Mouse (Mus musculus) midbrain, embryonic 13.5 days (tissue): ENCODE measurements at regions not wholly inside any gene's neighbourhood (a gene's known extent, or its start where the extent isn't known, plus 50 kb on each side); places are given as distances from the start of the nearest gene placed in this dataset.
A peak's percentile ranks its signal among the peaks of the same experiment; 100 is the strongest.

Experiments used
- ATAC-seq: fragments of 200-750 bp; cut with Nextera tagmentation; 2 replicates; pipeline ENCODE4 v1.8.0; 2017; ENCODE audit warnings: mild to moderate bottlenecking, moderate TSS enrichment, moderate library complexity
- H3K27ac ChIP-seq: fragments of 300-500 bp; sonication (generic); 2 replicates; pipeline ENCODE4 v1.5.1; 2015; ENCODE audit warnings: inconsistent platforms, mild to moderate bottlenecking, moderate library complexity
- H3K27me3 ChIP-seq: fragments of 300-500 bp; sonication (generic); 2 replicates; pipeline ENCODE4 v1.6.1; 2015; ENCODE audit warnings: mild to moderate bottlenecking, inconsistent platforms
- H3K36me3 ChIP-seq: fragments of 300-500 bp; sonication (generic); 2 replicates; pipeline ENCODE4 v1.6.1; 2015; ENCODE audit warnings: mild to moderate bottlenecking, inconsistent platforms
- H3K4me1 ChIP-seq: fragments of 300-500 bp; sonication (generic); replicated peaks from 2 replicates; pipeline ENCODE4 v1.6.1; 2015; ENCODE audit warnings: inconsistent platforms
- H3K4me2 ChIP-seq: fragments of 300-500 bp; sonication (generic); replicated peaks from 2 replicates; pipeline ENCODE4 v1.6.1; 2015; ENCODE audit warnings: moderate library complexity, mild to moderate bottlenecking, inconsistent platforms
- H3K4me3 ChIP-seq: fragments of 300-500 bp; sonication (generic); replicated peaks from 2 replicates; pipeline ENCODE4 v1.5.1; 2015; ENCODE audit warnings: mild to moderate bottlenecking, inconsistent platforms
- H3K9ac ChIP-seq: fragments of 300-500 bp; sonication (generic); replicated peaks from 2 replicates; pipeline ENCODE4 v1.6.1; 2015; ENCODE audit warnings: mild to moderate bottlenecking, inconsistent platforms
- H3K9me3 ChIP-seq: fragments of 300-500 bp; sonication (generic); 2 replicates; pipeline ENCODE4 v1.6.1; 2016; ENCODE audit warnings: mild to moderate bottlenecking, inconsistent platforms
- WGBS: fragments of 180-500 bp; shearing (Covaris S2); methylation state at CpG from one replicate; pipeline ENCODE4 v1.1.7; 2015; 5-methylcytosine and 5-hydroxymethylcytosine counted together

DNA sequence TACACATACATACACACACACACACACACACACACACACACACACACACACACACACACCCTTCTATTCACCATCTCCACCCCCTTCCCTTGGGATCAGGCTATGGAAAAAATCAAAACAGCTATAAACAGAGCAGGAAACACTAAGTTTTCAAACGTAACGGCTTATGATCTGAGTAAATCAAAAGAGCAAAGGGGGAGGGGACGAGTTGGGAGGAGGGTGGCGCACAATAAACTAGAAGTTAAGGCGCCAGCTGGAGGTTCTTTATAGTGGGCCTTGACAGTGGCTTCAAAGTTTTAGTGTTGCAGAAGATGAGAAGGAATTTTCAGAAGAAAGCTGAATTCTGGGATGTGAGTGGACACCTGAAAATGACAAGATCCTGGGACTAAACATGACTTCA lies 116.4 kb upstream of the Sash1 start:
- no peak overlapping the region for H3K4me3 ChIP-seq
- 75% methylated on average over 5 of the region's 5 CpGs for WGBS

GRCm38 (mm10) chr10:8998758-8999398 lies 113.0 kb upstream of the Sash1 start:
- no peak overlapping the region for H3K27ac ChIP-seq
- H3K4me1 ChIP-seq: peaks cover 12% of the 10 kb centered on the region; the same call in 1 of the 2 replicates
- no peaks in the 10 kb centered on the region for H3K27me3 ChIP-seq
- H3K9ac ChIP-seq: no peak overlapping the region
- H3K4me3 ChIP-seq: no peak overlapping the region
- no peaks in the 10 kb centered on the region for H3K9me3 ChIP-seq
- WGBS: 43% methylated on average over 5 of the region's 5 CpGs
- no peaks in the 10 kb centered on the region for H3K36me3 ChIP-seq
- ATAC-seq: peak; percentile 58; the same call in 1 of the 2 replicates
- no peak overlapping the region for H3K4me2 ChIP-seq

More for the DNA sequence above, 116.4 kb upstream of the Sash1 start:
- Histone ChIP-seq H3K36me3 (no peaks in the 10 kb centered on the region), H3K4me1 (peaks cover 12% of the 10 kb centered on the region; the same call in 1 of the 2 replicates), H3K27me3 (no peaks in the 10 kb centered on the region), H3K4me2 (no peak overlapping the region), H3K9me3 (no peaks in the 10 kb centered on the region), H3K27ac (no peak overlapping the region), H3K9ac (no peak overlapping the region)
- no peak for ATAC-seq

DNA sequence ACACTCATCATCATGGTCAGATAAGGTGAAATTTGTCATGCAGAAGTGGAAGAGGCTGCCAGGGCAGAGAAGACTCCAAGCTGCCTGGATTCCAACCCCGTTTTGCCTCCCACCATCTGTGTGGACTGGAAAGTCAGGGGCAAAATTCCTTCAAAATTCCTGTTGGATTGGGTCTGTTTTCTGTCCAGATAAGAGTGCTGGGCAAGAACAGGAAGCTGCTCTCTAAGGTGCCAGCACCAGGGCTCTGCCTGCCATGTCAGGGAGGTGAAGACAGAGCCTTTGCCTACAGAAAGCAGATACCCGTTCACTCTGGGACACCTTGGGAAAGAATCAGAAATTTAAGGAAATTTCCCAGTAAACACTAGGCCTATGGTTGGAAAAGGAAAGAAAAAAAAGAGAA lies 112.5 kb upstream of the Sash1 start:
- WGBS: 81% methylated on average over 2 of the region's 2 CpGs
- H3K4me3 ChIP-seq: no peak overlapping the region
- no peak overlapping the region for H3K4me2 ChIP-seq
- H3K9ac ChIP-seq: no peak overlapping the region
- no peaks in the 10 kb centered on the region for H3K27me3 ChIP-seq
- peaks cover 12% of the 10 kb centered on the region; the same call in 1 of the 2 replicates for H3K4me1 ChIP-seq
- no peak for ATAC-seq
- H3K36me3 ChIP-seq: no peaks in the 10 kb centered on the region
- no peaks in the 10 kb centered on the region for H3K9me3 ChIP-seq
- no peak overlapping the region for H3K27ac ChIP-seq

GRCm38 (mm10) chr10:8995097-8995496 lies 109.2 kb upstream of the Sash1 start:
- no peak overlapping the region for H3K4me2 ChIP-seq
- H3K4me1 ChIP-seq: peaks cover 14% of the 10 kb centered on the region; the same call in 1 of the 2 replicates
- no peak for ATAC-seq
- H3K27me3 ChIP-seq: no peaks in the 10 kb centered on the region
- H3K27ac ChIP-seq: no peak overlapping the region
- WGBS: 78% methylated on average over 3 of the region's 3 CpGs
- H3K9ac ChIP-seq: no peak overlapping the region
- H3K36me3 ChIP-seq: no peaks in the 10 kb centered on the region
- no peaks in the 10 kb centered on the region for H3K9me3 ChIP-seq
- H3K4me3 ChIP-seq: no peak overlapping the region

DNA sequence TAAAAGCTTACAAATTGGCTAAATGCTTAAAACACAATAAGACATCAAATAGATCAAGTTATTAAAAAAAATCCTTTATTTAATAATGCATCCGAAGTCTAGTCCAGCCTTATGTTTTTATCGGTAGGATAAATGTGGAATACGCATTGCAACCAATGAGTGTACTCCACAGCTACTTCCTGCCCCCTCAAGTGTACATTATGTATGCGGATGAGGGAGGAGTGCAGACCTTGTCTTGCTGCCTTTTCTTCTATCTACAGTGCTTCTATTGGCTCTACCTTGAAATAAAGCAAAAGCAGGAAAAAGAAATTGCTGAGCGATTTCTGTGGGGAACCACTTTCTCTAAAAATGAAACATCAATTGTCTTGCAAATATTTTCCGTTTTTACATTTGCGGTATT lies 100.5 kb upstream of the Sash1 start:
- 71% methylated on average over 7 of the region's 7 CpGs for WGBS
- H3K36me3 ChIP-seq: no peaks in the 10 kb centered on the region

GRCm38 (mm10) chr10:8983347-8983746 lies 97.5 kb upstream of the Sash1 start:
- Histone ChIP-seq H3K4me3 (no peak overlapping the region), H3K4me1 (peaks cover 8% of the 10 kb centered on the region; the same call in 1 of the 2 replicates), H3K36me3 (no peaks in the 10 kb centered on the region), H3K27ac (no peak overlapping the region), H3K9me3 (no peaks in the 10 kb centered on the region), H3K4me2 (no peak overlapping the region), H3K27me3 (no peaks in the 10 kb centered on the region), H3K9ac (no peak overlapping the region)
- ATAC-seq: no peak
- WGBS: 90% methylated on average over 4 of the region's 4 CpGs

More for the DNA sequence above, 100.5 kb upstream of the Sash1 start:
- no peaks in the 10 kb centered on the region for H3K9me3 ChIP-seq
- no peak overlapping the region for H3K4me3 ChIP-seq
- no peak overlapping the region for H3K9ac ChIP-seq
- no peak overlapping the region for H3K27ac ChIP-seq
- H3K4me1 ChIP-seq: peaks cover 8% of the 10 kb centered on the region; the same call in 1 of the 2 replicates
- H3K27me3 ChIP-seq: no peaks in the 10 kb centered on the region
- ATAC-seq: no peak
- peak overlapping the region; percentile 3; the same call in 1 of the 2 replicates for H3K4me2 ChIP-seq

- Histone ChIP-seq H3K4me1 (no peaks in the 10 kb centered on the region), H3K27me3 (no peaks in the 10 kb centered on the region), H3K27ac (no peak overlapping the region), H3K36me3 (no peaks in the 10 kb centered on the region), H3K9ac (no peak overlapping the region), H3K9me3 (no peaks in the 10 kb centered on the region), H3K4me3 (no peak overlapping the region), H3K4me2 (no peak overlapping the region)
- no peak for ATAC-seq
- WGBS: 80% methylated on average over 1 of the region's 1 CpGs
Observed at GRCm38 (mm10) chr10:8980568-8980967, 94.7 kb upstream of the Sash1 start.

DNA sequence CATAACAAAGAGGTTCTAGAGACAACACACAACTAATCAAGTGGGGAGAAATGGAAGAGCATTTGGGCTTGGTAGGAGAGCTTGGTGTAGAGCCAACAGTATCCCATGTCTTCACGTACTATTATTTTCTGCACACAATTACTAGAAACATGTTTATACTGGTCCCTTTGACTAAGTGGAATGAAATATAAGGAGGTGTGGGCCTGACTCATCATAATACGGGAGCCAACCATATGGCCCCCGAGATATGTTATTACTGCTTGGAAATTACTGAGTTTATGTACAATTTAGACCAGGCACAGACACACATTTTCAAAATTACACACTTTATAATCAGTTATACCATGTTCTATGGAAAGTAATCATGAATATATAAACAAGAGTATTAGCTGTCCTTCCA lies 92.7 kb upstream of the Sash1 start:
- no peak overlapping the region for H3K27ac ChIP-seq
- H3K9me3 ChIP-seq: no peaks in the 10 kb centered on the region
- H3K9ac ChIP-seq: no peak overlapping the region
- no peak for ATAC-seq
- no peaks in the 10 kb centered on the region for H3K4me1 ChIP-seq
- no peak overlapping the region for H3K4me2 ChIP-seq
- H3K36me3 ChIP-seq: no peaks in the 10 kb centered on the region
- no peaks in the 10 kb centered on the region for H3K27me3 ChIP-seq
- no peak overlapping the region for H3K4me3 ChIP-seq
- 95% methylated on average over 3 of the region's 3 CpGs for WGBS

GRCm38 (mm10) chr10:8973934-8974333 lies 88.1 kb upstream of the Sash1 start:
- no peaks in the 10 kb centered on the region for H3K36me3 ChIP-seq
- no peaks in the 10 kb centered on the region for H3K4me1 ChIP-seq
- no peak overlapping the region for H3K4me3 ChIP-seq
- no peaks in the 10 kb centered on the region for H3K27me3 ChIP-seq
- ATAC-seq: no peak
- 67% methylated on average over 1 of the region's 1 CpGs for WGBS
- no peaks in the 10 kb centered on the region for H3K9me3 ChIP-seq
- H3K9ac ChIP-seq: no peak overlapping the region
- H3K27ac ChIP-seq: no peak overlapping the region
- no peak overlapping the region for H3K4me2 ChIP-seq

GRCm38 (mm10) chr10:8972789-8973551 lies 87.1 kb upstream of the Sash1 start:
- H3K27me3 ChIP-seq: no peaks in the 10 kb centered on the region
- ATAC-seq: no peak
- peaks cover 8% of the 10 kb centered on the region for H3K4me1 ChIP-seq
- no peaks in the 10 kb centered on the region for H3K9me3 ChIP-seq
- H3K9ac ChIP-seq: no peak overlapping the region
- WGBS: 77% methylated on average over 8 of the region's 8 CpGs
- H3K36me3 ChIP-seq: no peaks in the 10 kb centered on the region
- no peak overlapping the region for H3K4me3 ChIP-seq
- H3K4me2 ChIP-seq: no peak overlapping the region
- H3K27ac ChIP-seq: no peak overlapping the region

- H3K36me3 ChIP-seq: no peaks in the 10 kb centered on the region
- 79% methylated on average over 3 of the region's 3 CpGs for WGBS
- ATAC-seq: no peak
Observed at GRCm38 (mm10) chr10:8970807-8971206, 84.9 kb upstream of the Sash1 start.

DNA sequence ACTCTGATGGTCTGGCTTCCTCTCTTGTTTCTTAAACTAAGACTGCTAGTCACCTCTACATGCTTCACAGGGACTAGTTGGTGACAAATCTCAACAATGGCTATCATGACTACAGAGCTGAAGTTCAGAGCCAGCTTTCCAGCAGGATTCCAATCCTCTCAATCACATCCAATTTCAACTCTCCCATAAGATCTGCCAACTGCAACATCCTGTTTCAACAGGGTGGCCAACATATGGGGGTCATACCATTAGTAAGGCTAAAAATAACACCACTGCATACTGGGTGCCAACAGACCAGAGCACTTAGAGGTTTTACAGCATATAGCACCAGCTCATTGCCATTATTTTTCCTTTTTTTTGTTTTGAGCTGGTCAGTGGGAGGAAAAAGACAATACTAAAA lies 83.7 kb upstream of the Sash1 start:
- Histone ChIP-seq H3K9me3 (no peaks in the 10 kb centered on the region), H3K4me3 (no peak overlapping the region), H3K27ac (no peak overlapping the region), H3K36me3 (no peaks in the 10 kb centered on the region), H3K9ac (no peak overlapping the region), H3K4me1 (peaks cover 8% of the 10 kb centered on the region), H3K27me3 (no peaks in the 10 kb centered on the region), H3K4me2 (no peak overlapping the region)
- ATAC-seq: no peak

More at GRCm38 (mm10) chr10:8970807-8971206, 84.9 kb upstream of the Sash1 start:
- no peaks in the 10 kb centered on the region for H3K9me3 ChIP-seq
- H3K4me1 ChIP-seq: peaks cover 8% of the 10 kb centered on the region
- no peak overlapping the region for H3K4me2 ChIP-seq
- H3K27me3 ChIP-seq: no peaks in the 10 kb centered on the region
- no peak overlapping the region for H3K4me3 ChIP-seq
- H3K9ac ChIP-seq: no peak overlapping the region
- H3K27ac ChIP-seq: no peak overlapping the region
